Mouse (Mus musculus) thymus, postnatal 36 days (tissue): ENCODE data around the gene Olfr479.
"Not testable (repeated sequence)": the region's sequence is repeated elsewhere in the genome, so short reads cannot be mapped to it uniquely, and the experiment has no call there.

Source experiments
- DNase-seq, 2 experiments: peaks; one replicate each; pipeline ENCODE4 v3.0.0; 2022; ENCODE audit warnings: mixed read lengths in 2 of 2

Olfr479 gene

DNA sequence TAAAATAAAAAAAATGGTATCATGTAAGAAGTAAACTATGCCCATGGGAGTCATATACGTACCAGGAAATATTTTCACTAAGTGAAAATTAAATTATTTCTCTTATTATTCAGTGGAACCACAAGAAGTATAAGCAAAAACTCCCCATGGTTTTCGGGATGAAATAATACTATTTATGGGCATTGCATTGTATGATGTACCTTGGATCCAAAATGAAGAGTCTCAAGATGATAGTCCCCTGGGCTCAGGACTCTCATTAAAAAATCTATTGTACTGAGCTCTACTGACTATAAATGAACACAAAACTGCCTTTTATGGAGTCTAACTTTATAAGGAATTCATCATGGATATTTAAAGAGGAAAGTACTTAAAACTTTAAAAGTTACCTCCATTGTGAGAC, at the start of gene Olfr479:
TSS of gene Olfr479 (plus strand) at position 301 of the 400 bp plus-strand sequence.
- no peak for DNase-seq

DNA sequence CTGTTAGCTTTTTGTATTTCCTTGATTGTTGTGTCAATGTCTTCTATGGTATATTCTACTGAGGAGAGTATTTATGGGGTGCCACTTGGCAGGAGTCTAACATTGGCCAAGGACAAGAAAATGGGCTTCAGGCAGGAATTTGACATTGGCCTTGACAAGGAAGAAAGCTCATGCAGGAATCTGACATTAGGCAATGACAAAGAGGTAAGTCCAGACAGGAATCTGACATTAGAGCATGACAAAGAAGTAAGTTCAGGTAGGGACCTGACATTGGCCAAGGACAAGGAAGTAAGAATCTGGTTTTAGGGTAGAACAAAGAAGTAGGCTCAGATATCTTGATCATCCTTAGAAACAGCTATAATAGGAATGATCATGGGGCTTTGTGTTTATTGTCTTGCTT, 36.2 kb upstream of the Olfr479 start:
- not testable (repeated sequence) for DNase-seq

DNA sequence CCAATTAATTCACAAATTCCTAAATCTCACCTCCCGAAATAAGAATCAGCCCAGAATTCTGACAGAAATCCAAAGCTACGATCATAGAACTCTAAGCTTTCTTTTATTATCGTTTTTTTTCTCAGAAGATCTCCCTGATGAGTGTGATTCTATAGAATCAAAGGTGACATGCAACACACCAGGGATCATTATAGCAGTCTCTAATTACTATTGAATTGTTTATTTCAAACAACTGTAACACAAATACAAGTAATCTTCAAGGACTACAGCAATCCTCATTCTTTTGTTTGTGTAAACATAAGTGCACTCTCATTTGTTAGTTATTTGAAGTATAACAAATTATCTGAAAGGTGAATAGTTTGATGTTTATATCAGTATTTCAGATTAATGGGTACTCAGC, 16.6 kb upstream of the Olfr479 start, which contains the start of gene Olfr478:
TSS of gene Olfr478 (minus strand) at position 101 of the 400 bp plus-strand sequence.
- no peak for DNase-seq

DNA sequence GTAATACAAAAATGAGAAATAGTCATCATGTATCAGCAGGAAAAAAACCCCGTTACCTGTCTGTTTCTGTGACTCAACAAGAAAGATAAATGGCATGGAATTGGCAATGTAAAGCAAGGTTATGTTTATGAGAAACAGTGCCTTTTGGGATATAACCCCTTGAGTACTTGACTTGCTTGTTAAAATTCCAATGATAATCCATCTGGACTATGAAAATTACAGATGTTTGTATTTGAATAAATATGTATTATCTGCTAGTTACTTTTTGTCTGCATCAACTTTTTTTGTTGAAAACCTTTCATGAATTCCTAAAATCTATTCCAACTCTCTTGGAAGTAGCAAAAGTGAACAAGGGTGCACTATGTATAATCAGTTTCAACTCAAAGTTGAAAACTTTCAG, 16.8 kb downstream of the Olfr479 start, which contains the start of gene Olfr480:
TSS of gene Olfr480 (minus strand) at position 101 of the 400 bp plus-strand sequence.
- no peak for DNase-seq

DNA sequence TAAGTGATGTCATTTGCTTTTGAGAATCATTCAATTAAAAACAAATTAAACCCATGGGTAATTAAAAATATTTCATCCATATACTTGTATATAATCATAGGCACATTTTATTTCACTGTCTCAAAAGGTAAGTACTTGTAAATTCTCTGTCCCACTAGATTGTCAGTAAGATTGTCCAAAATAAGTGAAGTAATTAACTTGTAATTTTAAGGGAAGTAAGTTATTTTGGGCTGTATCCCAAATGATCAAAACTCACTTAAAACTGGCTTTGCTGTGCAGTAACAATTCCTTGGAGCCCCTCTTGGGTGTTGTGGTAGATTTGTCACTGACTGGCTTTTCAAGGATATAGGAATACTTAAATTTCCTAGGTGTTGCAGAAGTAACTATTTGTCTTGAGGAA, 29.1 kb downstream of the Olfr479 start, which contains the start of gene Olfr481:
TSS of gene Olfr481 (plus strand) at position 301 of the 400 bp plus-strand sequence.
- DNase-seq = no peak

DNA sequence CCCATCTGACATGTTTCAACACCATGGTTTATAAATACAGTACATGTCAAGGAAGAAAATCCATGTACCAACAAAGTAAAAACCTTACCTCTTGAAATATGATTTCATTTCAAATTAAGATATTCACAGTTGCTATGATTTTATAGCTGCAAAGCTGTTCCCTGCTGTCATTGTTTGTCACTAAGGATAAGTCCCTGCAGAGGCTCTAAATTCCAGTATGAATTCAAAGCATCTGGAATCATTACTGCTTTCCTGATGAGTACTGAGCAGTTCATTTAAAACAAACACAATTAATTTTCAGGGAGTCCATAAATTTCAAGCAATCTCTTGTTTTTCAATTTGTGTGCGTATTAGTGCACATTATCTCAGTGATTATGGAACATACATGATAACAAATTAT, 47.0 kb downstream of the Olfr479 start, which contains the start of gene Olfr482:
TSS of gene Olfr482 (minus strand) at position 101 of the 400 bp plus-strand sequence.
- no peak for DNase-seq

DNA sequence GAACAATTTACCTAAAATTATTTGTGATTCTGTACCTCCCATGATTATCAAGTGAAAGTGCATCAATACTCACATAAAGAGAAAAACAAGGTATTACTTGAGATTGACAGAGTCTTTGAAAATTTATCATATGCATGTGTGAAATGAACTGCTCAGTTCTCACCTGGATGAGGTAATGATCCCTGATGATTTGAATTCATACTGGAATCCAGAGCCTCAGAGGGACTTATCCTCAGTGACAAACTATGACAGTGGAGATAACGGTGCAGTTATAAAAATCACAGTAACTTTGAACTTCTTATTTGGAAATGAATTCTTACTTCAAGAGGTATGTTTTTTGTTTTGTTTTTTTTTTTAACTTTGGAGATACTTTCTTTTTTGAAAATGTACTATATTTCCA, 50.1 kb downstream of the Olfr479 start, which contains the start of gene Olfr483:
TSS of gene Olfr483 (plus strand) at position 301 of the 400 bp plus-strand sequence.
- DNase-seq = no peak
